Mouse (Mus musculus): Measurements from ENCODE around the gene Tmem184b. TPM values are rescaled to one million over a fixed set of nuclear protein-coding genes. Genes with fewer than 3 reads are reported as not detected.

Tmem184b gene
- polyA plus RNA-seq, 1 experiment from 2014 or later, result 35.0 TPM

DNA sequence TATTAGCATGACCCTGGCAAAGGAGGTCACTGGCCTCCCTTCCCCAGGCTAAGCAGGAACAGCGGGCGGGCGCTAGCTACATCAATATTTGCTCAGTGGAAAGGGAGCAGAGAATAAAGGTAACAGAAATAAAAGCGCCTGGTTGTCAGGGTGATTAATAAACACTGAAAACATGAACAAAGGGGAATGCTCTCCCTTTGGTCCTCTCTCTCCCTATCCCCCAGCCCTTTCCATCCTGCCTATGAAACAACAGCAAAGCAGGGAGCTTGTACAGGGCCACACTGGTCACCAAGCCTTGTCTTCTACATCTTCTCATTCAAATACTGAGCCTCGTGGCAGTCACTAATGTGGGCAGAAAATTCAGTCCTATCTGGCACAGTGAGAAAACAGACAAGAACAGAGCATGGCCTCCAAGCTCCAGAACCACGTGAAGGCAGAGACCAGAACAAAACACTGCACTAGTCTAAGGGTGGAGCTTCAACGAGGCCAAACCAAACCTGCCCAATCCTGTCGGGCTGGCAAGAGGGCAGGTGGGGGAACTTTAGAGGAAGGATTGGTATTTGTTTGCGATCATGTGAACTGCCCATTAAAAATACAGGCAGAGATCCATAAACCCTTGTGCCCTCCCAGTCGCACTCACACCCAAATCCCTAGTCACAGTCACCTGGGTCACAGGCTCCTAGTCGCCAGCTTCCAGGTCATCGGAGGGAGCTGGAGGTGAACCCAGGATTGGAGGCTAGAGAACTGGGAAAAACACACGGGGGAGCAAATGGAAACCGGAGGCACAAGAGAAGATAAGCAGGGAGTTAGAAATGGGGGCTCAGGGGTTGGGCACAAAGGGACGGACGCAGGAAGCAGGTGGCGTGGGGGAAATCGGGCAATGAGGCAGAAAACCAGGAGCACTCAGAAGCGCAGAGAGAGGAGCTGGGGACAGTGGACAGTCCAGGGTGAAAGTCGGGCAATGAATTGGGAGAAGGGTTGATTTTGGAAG, 76.1 kb downstream of the Tmem184b start:
- peak; percentile 24; the same call in 1 of the 2 replicates for ATAC-seq
- H3K4me2 ChIP-seq (replicated peaks), result peak overlapping the region; percentile 74
- WGBS, result 6% methylated on average over 20 of the region's 20 CpGs
- H3K27ac ChIP-seq, result peak overlapping the region; percentile 89
- H3K4me1 ChIP-seq (replicated peaks), result peaks cover 27% of the 10 kb centered on the region
- H3K9me3 ChIP-seq, result no peaks in the 10 kb centered on the region
- peak overlapping the region; percentile 75 for H3K9ac ChIP-seq (replicated peaks)
- H3K36me3 ChIP-seq, result no peaks in the 10 kb centered on the region
- H3K4me3 ChIP-seq (replicated peaks), result peak overlapping the region; percentile 49
- H3K27me3 ChIP-seq, result no peaks in the 10 kb centered on the region

DNA sequence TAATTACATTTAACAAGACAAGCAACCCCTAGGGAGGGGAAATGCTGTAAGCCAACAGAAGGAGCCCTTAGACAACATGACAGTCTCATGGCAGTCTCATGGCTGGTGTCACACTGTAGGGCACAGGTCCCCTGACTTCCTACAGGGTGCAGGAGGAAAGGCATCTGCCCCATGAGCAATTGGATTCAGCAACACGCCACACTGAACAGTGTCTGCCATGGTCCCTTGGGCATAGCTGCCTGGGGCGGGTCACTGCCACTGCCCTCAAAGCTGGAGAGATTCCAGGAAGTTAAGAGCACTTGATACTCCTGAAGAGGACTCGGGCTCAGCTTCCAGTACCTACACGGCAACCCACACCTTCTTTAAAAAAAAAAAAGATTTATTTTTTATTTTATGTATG, 77.1 kb downstream of the Tmem184b start:
- WGBS, result 73% methylated on average over 4 of the region's 4 CpGs
- H3K27ac ChIP-seq, result 0 out of 2 replicates have a peak overlapping the region, but pooled peaks have one; percentile 89
- H3K4me2 ChIP-seq (replicated peaks), result peak overlapping the region; percentile 22; the same call in 1 of the 2 replicates

DNA sequence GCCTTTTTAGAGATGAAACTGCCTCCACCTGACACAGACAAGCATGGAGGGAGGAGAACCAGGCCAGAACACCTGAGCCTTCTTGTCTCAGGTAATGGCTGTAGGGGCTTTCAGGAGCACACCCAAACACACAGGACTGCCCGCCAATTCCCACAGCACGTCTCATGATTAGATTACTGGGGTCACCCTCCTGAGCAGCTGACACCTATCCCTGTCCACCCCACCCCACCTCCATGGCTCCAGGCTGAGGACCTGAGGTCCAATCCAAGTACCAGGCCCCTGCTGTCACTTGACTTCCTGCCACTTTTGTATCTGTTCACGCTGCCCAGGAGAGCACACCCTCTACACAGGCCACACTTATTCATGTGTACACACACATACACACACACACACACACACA, 77.6 kb downstream of the Tmem184b start:
- Histone ChIP-seq H3K9me3 (no peaks in the 10 kb centered on the region), H3K36me3 (no peaks in the 10 kb centered on the region), H3K4me1 (replicated peaks) (peaks cover 27% of the 10 kb centered on the region), H3K4me2 (replicated peaks) (0 out of 2 replicates have a peak overlapping the region, but pooled peaks have one; percentile 22), H3K27me3 (no peaks in the 10 kb centered on the region), H3K4me3 (replicated peaks) (no peak overlapping the region), H3K27ac (no peak overlapping the region), H3K9ac (replicated peaks) (0 out of 2 replicates have a peak overlapping the region, but pooled peaks have one; percentile 28)
- WGBS, result 84% methylated on average over 3 of the region's 3 CpGs
- ATAC-seq, result no peak

More for the DNA sequence above, 77.1 kb downstream of the Tmem184b start:
- peaks cover 27% of the 10 kb centered on the region for H3K4me1 ChIP-seq (replicated peaks)
- H3K36me3 ChIP-seq, result no peaks in the 10 kb centered on the region
- H3K27me3 ChIP-seq, result no peaks in the 10 kb centered on the region
- ATAC-seq, result no peak
- H3K9me3 ChIP-seq, result no peaks in the 10 kb centered on the region
- H3K4me3 ChIP-seq (replicated peaks), result no peak overlapping the region
- no peak overlapping the region for H3K9ac ChIP-seq (replicated peaks)

DNA sequence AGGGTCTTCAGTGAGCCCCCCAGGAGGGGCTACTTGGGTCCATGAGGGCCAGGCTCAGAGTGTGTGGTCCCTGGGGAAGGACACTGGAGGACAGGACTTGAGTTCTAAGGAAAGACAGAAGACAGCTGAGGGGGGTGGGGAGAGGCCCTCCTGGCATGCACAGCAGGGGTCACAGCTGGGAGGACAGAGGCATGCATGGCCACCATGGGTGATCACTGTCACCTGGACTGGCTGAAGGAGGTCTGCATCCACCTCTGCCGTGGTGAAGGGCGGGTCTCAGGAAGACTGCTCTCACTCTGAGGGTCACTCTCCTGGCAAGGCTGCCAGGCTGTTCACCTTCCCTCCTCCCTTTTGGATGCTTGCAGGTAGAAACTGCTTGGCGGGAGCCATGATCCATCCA, 79.0 kb downstream of the Tmem184b start:
- H3K4me3 ChIP-seq (replicated peaks), result no peak overlapping the region
- no peaks in the 10 kb centered on the region for H3K36me3 ChIP-seq
- WGBS, result 77% methylated on average over 3 of the region's 3 CpGs
- no peak for ATAC-seq
- H3K4me2 ChIP-seq (replicated peaks), result no peak overlapping the region
- H3K27ac ChIP-seq, result 0 out of 2 replicates have a peak overlapping the region, but pooled peaks have one; percentile 10
- no peaks in the 10 kb centered on the region for H3K27me3 ChIP-seq
- H3K9ac ChIP-seq (replicated peaks), result no peak overlapping the region
- H3K9me3 ChIP-seq, result no peaks in the 10 kb centered on the region
- H3K4me1 ChIP-seq (replicated peaks), result peaks cover 27% of the 10 kb centered on the region

DNA sequence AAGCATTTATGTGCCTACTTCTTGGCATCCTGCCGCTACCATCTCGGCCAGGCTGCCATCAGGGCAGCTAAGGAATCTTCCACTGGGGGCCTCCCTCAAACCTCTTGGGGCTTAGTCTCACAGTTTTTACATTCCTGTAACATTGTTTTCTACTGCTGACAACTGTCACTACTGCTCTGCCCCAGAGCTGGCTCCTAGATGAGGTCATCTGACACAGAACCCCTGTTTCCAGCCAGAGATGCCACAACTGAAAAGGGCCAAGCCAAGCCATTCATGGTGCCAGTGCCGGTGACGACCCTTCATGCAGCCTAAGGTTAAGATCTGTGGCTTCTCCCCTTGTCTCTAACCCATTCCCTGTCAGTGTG, 79.6 kb downstream of the Tmem184b start:
- Histone ChIP-seq H3K9ac (replicated peaks) (no peak overlapping the region), H3K27me3 (no peaks in the 10 kb centered on the region), H3K9me3 (no peaks in the 10 kb centered on the region), H3K36me3 (no peaks in the 10 kb centered on the region), H3K4me2 (replicated peaks) (no peak overlapping the region), H3K4me1 (replicated peaks) (peaks cover 27% of the 10 kb centered on the region), H3K4me3 (replicated peaks) (no peak overlapping the region), H3K27ac (0 out of 2 replicates have a peak overlapping the region, but pooled peaks have one; percentile 10)
- ATAC-seq, result no peak
- 83% methylated on average over 4 of the region's 4 CpGs for WGBS

DNA sequence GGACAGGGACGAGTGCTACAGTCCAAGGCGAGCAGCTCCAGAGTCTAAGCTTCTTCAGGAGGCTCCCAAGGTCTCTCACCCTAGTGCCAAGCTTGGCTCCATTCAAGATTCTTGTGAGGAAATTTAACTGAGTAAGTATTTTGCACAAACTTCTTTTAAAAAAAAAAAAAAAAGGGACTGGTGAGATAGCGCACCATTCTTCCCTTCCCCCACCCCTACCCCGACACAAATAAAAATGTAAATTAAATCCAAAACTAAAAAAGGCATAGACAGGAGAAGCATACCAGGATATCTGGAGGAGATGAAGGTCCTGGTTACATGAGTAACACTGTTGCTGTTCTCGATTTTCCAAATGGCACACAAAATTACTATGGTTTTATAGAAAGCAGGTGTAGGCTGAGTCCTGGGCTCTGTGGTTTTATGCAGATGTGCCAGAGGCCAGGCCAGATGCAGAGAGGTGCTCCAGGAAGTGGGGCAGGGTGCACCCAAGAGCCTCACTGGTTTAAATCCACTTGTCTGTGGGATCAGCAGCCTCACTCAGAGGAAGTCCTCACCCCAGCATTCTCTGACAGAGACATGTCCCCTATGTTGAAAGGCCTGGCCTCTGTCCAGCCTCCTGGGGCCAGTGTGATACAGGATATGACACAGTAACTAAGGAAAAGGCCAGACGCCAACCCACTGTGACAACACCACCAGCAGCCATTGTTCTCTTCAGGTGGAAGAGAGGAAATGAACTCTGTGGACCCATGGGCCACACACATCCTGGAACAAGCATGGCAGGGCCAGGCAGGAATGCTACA, 80.2 kb downstream of the Tmem184b start:
- Histone ChIP-seq H3K36me3 (no peaks in the 10 kb centered on the region), H3K9me3 (no peaks in the 10 kb centered on the region), H3K27ac (no peak overlapping the region), H3K4me3 (replicated peaks) (no peak overlapping the region), H3K9ac (replicated peaks) (no peak overlapping the region), H3K27me3 (no peaks in the 10 kb centered on the region), H3K4me2 (replicated peaks) (no peak overlapping the region), H3K4me1 (replicated peaks) (peaks cover 27% of the 10 kb centered on the region)
- no peak for ATAC-seq
- WGBS, result 80% methylated on average over 6 of the region's 6 CpGs

DNA sequence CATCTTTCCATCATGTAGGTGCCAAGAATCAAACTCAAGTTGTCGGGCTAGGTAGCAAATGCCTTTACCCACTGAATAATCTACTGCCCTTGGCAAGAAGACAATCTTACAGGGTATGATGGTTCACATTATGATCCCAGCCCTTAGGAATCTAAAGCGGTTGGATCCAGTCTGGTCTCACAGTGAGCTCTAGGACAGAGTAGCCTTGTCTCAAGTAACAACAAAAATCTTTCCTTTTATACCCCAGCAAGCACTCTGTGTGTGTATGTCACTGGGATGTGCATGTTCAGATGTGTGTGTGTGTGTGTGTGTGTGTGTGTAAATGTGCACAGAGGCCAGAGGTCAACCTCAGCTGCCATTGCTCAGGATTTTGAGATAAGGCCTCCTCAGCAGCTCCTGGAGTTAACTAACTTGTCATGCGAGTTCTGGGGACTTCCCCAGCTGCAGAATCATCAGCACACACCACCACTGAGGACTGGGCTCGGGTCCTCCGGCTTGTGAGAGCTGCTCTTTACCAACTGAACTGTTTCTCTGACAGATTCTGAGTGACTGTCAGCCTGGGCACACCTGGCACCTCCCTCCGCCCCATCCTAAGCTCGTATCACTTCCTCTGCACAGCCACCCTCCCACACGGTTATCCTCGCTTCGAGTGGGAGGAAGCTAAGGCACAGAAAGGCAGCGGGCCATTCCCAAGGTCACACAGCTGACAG, 80.9 kb downstream of the Tmem184b start:
- no peak overlapping the region for H3K27ac ChIP-seq
- H3K4me1 ChIP-seq (replicated peaks), result peaks cover 25% of the 10 kb centered on the region
- H3K9me3 ChIP-seq, result no peaks in the 10 kb centered on the region
- WGBS, result 83% methylated on average over 11 of the region's 11 CpGs
- H3K4me2 ChIP-seq (replicated peaks), result no peak overlapping the region
- ATAC-seq, result no peak
- H3K27me3 ChIP-seq, result no peaks in the 10 kb centered on the region
- no peak overlapping the region for H3K9ac ChIP-seq (replicated peaks)
- no peak overlapping the region for H3K4me3 ChIP-seq (replicated peaks)
- peaks cover 3% of the 10 kb centered on the region; the same call in 1 of the 2 replicates for H3K36me3 ChIP-seq

DNA sequence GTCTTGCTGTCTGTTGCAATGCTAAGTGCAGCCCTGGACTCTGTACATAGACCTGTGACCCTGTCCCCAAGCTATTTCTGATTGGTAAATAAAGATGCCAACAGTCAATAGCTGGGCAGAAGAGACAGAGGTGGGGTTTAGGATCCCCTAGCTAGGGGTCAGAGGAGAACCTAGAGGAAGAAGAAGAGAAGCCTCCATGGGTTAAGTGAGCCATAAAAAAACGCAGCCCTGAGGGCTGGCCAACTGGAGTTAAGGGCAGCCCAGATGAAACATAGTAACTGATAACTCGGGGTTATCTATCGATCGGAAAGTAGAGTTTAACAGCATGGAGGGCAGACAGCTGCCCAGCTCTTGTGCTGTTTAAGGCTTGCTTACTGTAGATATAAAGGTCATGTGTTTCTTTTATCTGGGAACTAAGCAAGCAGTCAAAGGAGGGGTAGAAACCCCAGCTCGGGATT, 81.6 kb downstream of the Tmem184b start:
- Histone ChIP-seq H3K4me3 (replicated peaks) (no peak overlapping the region), H3K27ac (no peak overlapping the region), H3K4me2 (replicated peaks) (no peak overlapping the region), H3K9ac (replicated peaks) (no peak overlapping the region), H3K4me1 (replicated peaks) (peaks cover 18% of the 10 kb centered on the region), H3K27me3 (no peaks in the 10 kb centered on the region), H3K36me3 (peaks cover 8% of the 10 kb centered on the region), H3K9me3 (no peaks in the 10 kb centered on the region)
- WGBS, result 84% methylated on average over 5 of the region's 5 CpGs
- ATAC-seq, result no peak

DNA sequence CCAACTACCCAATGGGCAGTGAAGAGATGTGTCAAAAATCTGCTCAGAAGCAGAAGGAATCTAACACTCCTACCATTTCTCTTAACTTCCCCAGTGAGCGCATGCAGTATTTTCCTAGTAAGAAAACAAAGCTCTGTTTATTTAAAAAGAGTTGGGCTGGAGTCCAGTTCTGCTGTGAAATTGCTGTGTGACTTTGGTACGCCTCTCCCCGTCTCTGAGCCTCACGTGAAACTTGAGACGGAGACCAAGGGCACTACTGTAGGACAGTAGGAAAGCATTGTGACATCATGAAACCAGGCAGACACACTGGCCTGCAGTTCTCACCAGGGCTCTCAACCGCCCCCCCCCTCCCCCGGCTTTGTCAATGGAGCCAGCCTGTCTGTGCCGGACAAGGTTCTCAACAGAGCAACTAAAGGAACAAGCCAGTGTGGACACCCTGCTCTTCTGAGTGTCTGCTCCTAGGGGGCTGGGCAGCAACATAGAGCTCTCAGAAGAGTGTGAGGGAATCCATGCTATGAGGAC, 89.5 kb downstream of the Tmem184b start:
- no peak for ATAC-seq

More for the DNA sequence above, 89.5 kb downstream of the Tmem184b start:
- Histone ChIP-seq H3K27ac (no peak overlapping the region), H3K27me3 (no peaks in the 10 kb centered on the region), H3K4me3 (replicated peaks) (no peak overlapping the region), H3K9ac (replicated peaks) (no peak overlapping the region), H3K4me1 (replicated peaks) (no peaks in the 10 kb centered on the region), H3K36me3 (peaks cover 36% of the 10 kb centered on the region), H3K4me2 (replicated peaks) (no peak overlapping the region), H3K9me3 (no peaks in the 10 kb centered on the region)
- 83% methylated on average over 8 of the region's 8 CpGs for WGBS

All from midbrain, embryonic 13.5 days (tissue).